Mouse (Mus musculus): ENCODE measurements around the gene Fam83d.

GRCm38 (mm10) chr2:158795043-158795442, 27.1 kb downstream of the Fam83d start:
- TF ChIP-seq CTCF (IDR thresholded peaks at IDR 0.05; ENCODE audit: borderline replicate concordance, insufficient read depth, low read length) (no peak), POLR2A (IDR thresholded peaks at IDR 0.05; ENCODE audit: low read depth, low read length) (no peak)

Measured in embryonic fibroblast, embryonic 13.5 days (primary cell).